Mouse (Mus musculus) cerebellum, adult 2 months (tissue): ENCODE data around the gene Dlgap1.

Experiments used
- CTCF ChIP-seq: fragments of 200-500 bp; IDR thresholded peaks from 2 replicates; pipeline ENCODE4 v1.5.1; 2011; ENCODE audit warnings: low read depth, mild to moderate bottlenecking, control low read depth, low read length, moderate library complexity, borderline replicate concordance; ENCODE audit not compliant: insufficient read depth
- POLR2A ChIP-seq: fragments of 200-500 bp; IDR thresholded peaks from 2 replicates; pipeline ENCODE4 v1.6.1; 2011; ENCODE audit warnings: low read length, control low read depth, borderline replicate concordance; ENCODE audit not compliant: insufficient read depth

- TF ChIP-seq POLR2A (no peak), CTCF (no peak)
Measured at GRCm38 (mm10) chr17:70455036-70455435, 486.2 kb downstream of the Dlgap1 start.
